Mouse (Mus musculus): Measurements from ENCODE around the gene Slc35c2. TPM values are rescaled to one million over a fixed set of nuclear protein-coding genes. Genes with fewer than 3 reads are reported as not detected.

The Slc35c2 gene
- polyA plus RNA-seq, 1 experiment from 2014 or later, result 51.6 TPM

GRCm38 (mm10) chr2:165241786-165242185, 45.9 kb downstream of the Slc35c2 start:
- 49% methylated on average over 7 of the region's 7 CpGs for WGBS
- Histone ChIP-seq H3K4me3 (replicated peaks; ENCODE audit: low read depth, low read length) (no peak overlapping the region), H3K9ac (ENCODE audit: low read depth, low read length) (no peak overlapping the region), H3K27ac (no peak overlapping the region), H3K9me3 (replicated peaks; ENCODE audit: low read length) (no peaks in the 10 kb centered on the region), H3K4me2 (ENCODE audit: low read length) (no peak overlapping the region), H3K36me3 (ENCODE audit: insufficient read depth, low read length) (no peaks in the 10 kb centered on the region), H3K4me1 (replicated peaks; ENCODE audit: insufficient read depth, low read length) (no peaks in the 10 kb centered on the region), H3K27me3 (ENCODE audit: insufficient read depth, low read length) (peaks cover 51% of the 10 kb centered on the region)
- ATAC-seq (replicated peaks; ENCODE audit: low FRiP score, low read depth), result no peak
- DNase-seq (ENCODE audit: low spot score), result no peak
- TF ChIP-seq CTCF (IDR thresholded peaks at IDR 0.05; ENCODE audit: low read depth), result no peak

GRCm38 (mm10) chr2:165240371-165240770, 47.3 kb downstream of the Slc35c2 start:
- H3K9me3 ChIP-seq (replicated peaks; ENCODE audit: low read length), result no peaks in the 10 kb centered on the region
- no peaks in the 10 kb centered on the region for H3K36me3 ChIP-seq (ENCODE audit: insufficient read depth, low read length)

GRCm38 (mm10) chr2:165239533-165240144, 48.0 kb downstream of the Slc35c2 start:
- peaks cover 63% of the 10 kb centered on the region for H3K27me3 ChIP-seq (ENCODE audit: insufficient read depth, low read length)
- H3K9ac ChIP-seq (ENCODE audit: low read depth, low read length), result no peak overlapping the region
- peaks cover 4% of the 10 kb centered on the region; the same call in 1 of the 2 replicates for H3K4me1 ChIP-seq (replicated peaks; ENCODE audit: insufficient read depth, low read length)
- ATAC-seq (replicated peaks; ENCODE audit: low FRiP score, low read depth) (no peak), DNase-seq (ENCODE audit: low spot score) (peak; percentile 34)
- H3K9me3 ChIP-seq (replicated peaks; ENCODE audit: low read length), result no peaks in the 10 kb centered on the region
- H3K27ac ChIP-seq, result no peak overlapping the region
- no peaks in the 10 kb centered on the region for H3K36me3 ChIP-seq (ENCODE audit: insufficient read depth, low read length)
- no peak overlapping the region for H3K4me2 ChIP-seq (ENCODE audit: low read length)
- WGBS, result 11% methylated on average over 15 of the region's 15 CpGs
- no peak for TF ChIP-seq CTCF (IDR thresholded peaks at IDR 0.05; ENCODE audit: low read depth)
- no peak overlapping the region for H3K4me3 ChIP-seq (replicated peaks; ENCODE audit: low read depth, low read length)

More at GRCm38 (mm10) chr2:165240371-165240770, 47.3 kb downstream of the Slc35c2 start:
- Histone ChIP-seq H3K4me3 (replicated peaks; ENCODE audit: low read depth, low read length) (no peak overlapping the region), H3K4me2 (ENCODE audit: low read length) (no peak overlapping the region), H3K27ac (no peak overlapping the region), H3K27me3 (ENCODE audit: insufficient read depth, low read length) (peaks cover 56% of the 10 kb centered on the region), H3K4me1 (replicated peaks; ENCODE audit: insufficient read depth, low read length) (no peaks in the 10 kb centered on the region), H3K9ac (ENCODE audit: low read depth, low read length) (no peak overlapping the region)
- no peak for TF ChIP-seq CTCF (IDR thresholded peaks at IDR 0.05; ENCODE audit: low read depth)
- ATAC-seq (replicated peaks; ENCODE audit: low FRiP score, low read depth) (no peak), DNase-seq (ENCODE audit: low spot score) (no peak)
- 22% methylated on average over 8 of the region's 8 CpGs for WGBS

- no peak for TF ChIP-seq CTCF (IDR thresholded peaks at IDR 0.05; ENCODE audit: low read depth)
- DNase-seq (ENCODE audit: low spot score), result no peak
Measured at GRCm38 (mm10) chr2:165238416-165239145, 49.1 kb downstream of the Slc35c2 start.

GRCm38 (mm10) chr2:165234613-165235291, 52.9 kb downstream of the Slc35c2 start, which contains the start of gene Cdh22:
Gene Cdh22, minus strand, starts transcription at chr2:165234853.
- Histone ChIP-seq H3K36me3 (ENCODE audit: insufficient read depth, low read length) (no peaks in the 10 kb centered on the region), H3K9ac (ENCODE audit: low read depth, low read length) (peak within 1 kb of the TSS; percentile 44), H3K9me3 (replicated peaks; ENCODE audit: low read length) (no peaks in the 10 kb centered on the region), H3K4me2 (ENCODE audit: low read length) (peak within 1 kb of the TSS; percentile 97), H3K27ac (no peak within 1 kb of the TSS), H3K4me1 (replicated peaks; ENCODE audit: insufficient read depth, low read length) (peaks cover 18% of the 10 kb centered on the region), H3K27me3 (ENCODE audit: insufficient read depth, low read length) (peaks cover 70% of the 10 kb centered on the region), H3K4me3 (replicated peaks; ENCODE audit: low read depth, low read length) (peak within 1 kb of the TSS; percentile 50)
- DNase-seq (ENCODE audit: low spot score) (peak; percentile 88), ATAC-seq (replicated peaks; ENCODE audit: low FRiP score, low read depth) (peak; percentile 58)
- peak; percentile 35; the same call in 1 of the 2 replicates for TF ChIP-seq CTCF (IDR thresholded peaks at IDR 0.05; ENCODE audit: low read depth)
- WGBS, result under 1% methylated on average over 30 of the region's 60 CpGs

More at GRCm38 (mm10) chr2:165238416-165239145, 49.1 kb downstream of the Slc35c2 start:
- no peak for ATAC-seq (replicated peaks; ENCODE audit: low FRiP score, low read depth)
- no peak overlapping the region for H3K27ac ChIP-seq
- no peak overlapping the region for H3K4me3 ChIP-seq (replicated peaks; ENCODE audit: low read depth, low read length)
- H3K4me1 ChIP-seq (replicated peaks; ENCODE audit: insufficient read depth, low read length), result peaks cover 13% of the 10 kb centered on the region
- no peaks in the 10 kb centered on the region for H3K9me3 ChIP-seq (replicated peaks; ENCODE audit: low read length)
- H3K9ac ChIP-seq (ENCODE audit: low read depth, low read length), result no peak overlapping the region
- 1% methylated on average over 12 of the region's 12 CpGs for WGBS
- H3K27me3 ChIP-seq (ENCODE audit: insufficient read depth, low read length), result peaks cover 66% of the 10 kb centered on the region
- H3K36me3 ChIP-seq (ENCODE audit: insufficient read depth, low read length), result no peaks in the 10 kb centered on the region
- H3K4me2 ChIP-seq (ENCODE audit: low read length), result no peak overlapping the region

GRCm38 (mm10) chr2:165234291-165234612, 53.4 kb downstream of the Slc35c2 start:
- no peaks in the 10 kb centered on the region for H3K36me3 ChIP-seq (ENCODE audit: insufficient read depth, low read length)
- peaks cover 18% of the 10 kb centered on the region for H3K4me1 ChIP-seq (replicated peaks; ENCODE audit: insufficient read depth, low read length)
- H3K9ac ChIP-seq (ENCODE audit: low read depth, low read length), result peak overlapping the region; percentile 44
- 1% methylated on average over 34 of the region's 41 CpGs for WGBS
- peak overlapping the region; percentile 50 for H3K4me3 ChIP-seq (replicated peaks; ENCODE audit: low read depth, low read length)
- 0 out of 2 replicates have a peak, but pooled peaks have one; percentile 12 for ATAC-seq (replicated peaks; ENCODE audit: low FRiP score, low read depth)
- no peaks in the 10 kb centered on the region for H3K9me3 ChIP-seq (replicated peaks; ENCODE audit: low read length)
- H3K4me2 ChIP-seq (ENCODE audit: low read length), result peak overlapping the region; percentile 97
- no peak for DNase-seq (ENCODE audit: low spot score)
- no peak for TF ChIP-seq CTCF (IDR thresholded peaks at IDR 0.05; ENCODE audit: low read depth)
- H3K27ac ChIP-seq, result no peak overlapping the region
- H3K27me3 ChIP-seq (ENCODE audit: insufficient read depth, low read length), result peaks cover 65% of the 10 kb centered on the region
